Mouse (Mus musculus): Measurements from ENCODE around the gene Chrm3. TPM values are rescaled to one million over a fixed set of nuclear protein-coding genes. Genes with fewer than 3 reads are reported as not detected.

Gene Chrm3
- polyA plus RNA-seq, 1 experiment from 2014 or later, result 0.68 TPM

GRCm38 (mm10) chr13:10157496-10157895 is 203.2 kb downstream of the Chrm3 start:
- no peak overlapping the region for H3K27ac ChIP-seq (replicated peaks; ENCODE audit: low read depth, low read length)
- 82% methylated on average over 3 of the region's 3 CpGs for WGBS
- DNase-seq (ENCODE audit: low spot score), result no peak
- no peak overlapping the region for H3K9ac ChIP-seq (ENCODE audit: low read depth, low read length)
- ATAC-seq (ENCODE audit: low read depth), result no peak
- H3K27me3 ChIP-seq (replicated peaks; ENCODE audit: control insufficient read depth, insufficient read depth, low read length), result no peaks in the 10 kb centered on the region
- H3K4me1 ChIP-seq (ENCODE audit: control insufficient read depth, insufficient read depth, low read length), result no peaks in the 10 kb centered on the region
- no peak overlapping the region for H3K4me2 ChIP-seq (ENCODE audit: low read depth, low read length)
- H3K9me3 ChIP-seq (ENCODE audit: control insufficient read depth, low read length), result no peaks in the 10 kb centered on the region
- H3K36me3 ChIP-seq (ENCODE audit: control insufficient read depth, insufficient read depth, low read length), result no peaks in the 10 kb centered on the region
- H3K4me3 ChIP-seq (ENCODE audit: low read depth, low read length), result no peak overlapping the region

GRCm38 (mm10) chr13:10140573-10140972 is 220.1 kb downstream of the Chrm3 start:
- WGBS, result 71% methylated on average over 4 of the region's 4 CpGs
- no peak for ATAC-seq (ENCODE audit: low read depth)

GRCm38 (mm10) chr13:10138878-10139277 is 221.8 kb downstream of the Chrm3 start:
- H3K4me3 ChIP-seq (ENCODE audit: low read depth, low read length), result no peak overlapping the region
- no peak overlapping the region for H3K9ac ChIP-seq (ENCODE audit: low read depth, low read length)
- H3K36me3 ChIP-seq (ENCODE audit: control insufficient read depth, insufficient read depth, low read length), result no peaks in the 10 kb centered on the region
- ATAC-seq (ENCODE audit: low read depth) (no peak), DNase-seq (ENCODE audit: low spot score) (no peak)
- H3K27ac ChIP-seq (replicated peaks; ENCODE audit: low read depth, low read length), result no peak overlapping the region
- H3K9me3 ChIP-seq (ENCODE audit: control insufficient read depth, low read length), result no peaks in the 10 kb centered on the region
- H3K4me2 ChIP-seq (ENCODE audit: low read depth, low read length), result no peak overlapping the region
- WGBS, result 89% methylated on average over 4 of the region's 4 CpGs
- no peaks in the 10 kb centered on the region for H3K27me3 ChIP-seq (replicated peaks; ENCODE audit: control insufficient read depth, insufficient read depth, low read length)
- H3K4me1 ChIP-seq (ENCODE audit: control insufficient read depth, insufficient read depth, low read length), result no peaks in the 10 kb centered on the region

More at GRCm38 (mm10) chr13:10140573-10140972, 220.1 kb downstream of the Chrm3 start:
- Histone ChIP-seq H3K27me3 (replicated peaks; ENCODE audit: control insufficient read depth, insufficient read depth, low read length) (no peaks in the 10 kb centered on the region), H3K27ac (replicated peaks; ENCODE audit: low read depth, low read length) (no peak overlapping the region), H3K36me3 (ENCODE audit: control insufficient read depth, insufficient read depth, low read length) (no peaks in the 10 kb centered on the region), H3K9ac (ENCODE audit: low read depth, low read length) (no peak overlapping the region), H3K4me3 (ENCODE audit: low read depth, low read length) (no peak overlapping the region), H3K4me2 (ENCODE audit: low read depth, low read length) (no peak overlapping the region), H3K9me3 (ENCODE audit: control insufficient read depth, low read length) (no peaks in the 10 kb centered on the region), H3K4me1 (ENCODE audit: control insufficient read depth, insufficient read depth, low read length) (no peaks in the 10 kb centered on the region)
- no peak for DNase-seq (ENCODE audit: low spot score)

GRCm38 (mm10) chr13:10131064-10131463 is 229.6 kb downstream of the Chrm3 start:
- no peaks in the 10 kb centered on the region for H3K4me1 ChIP-seq (ENCODE audit: control insufficient read depth, insufficient read depth, low read length)
- ATAC-seq (ENCODE audit: low read depth) (no peak), DNase-seq (ENCODE audit: low spot score) (no peak)
- H3K36me3 ChIP-seq (ENCODE audit: control insufficient read depth, insufficient read depth, low read length), result no peaks in the 10 kb centered on the region
- H3K27me3 ChIP-seq (replicated peaks; ENCODE audit: control insufficient read depth, insufficient read depth, low read length), result no peaks in the 10 kb centered on the region
- no peak overlapping the region for H3K27ac ChIP-seq (replicated peaks; ENCODE audit: low read depth, low read length)
- 31% methylated on average over 2 of the region's 2 CpGs for WGBS
- no peak overlapping the region for H3K9ac ChIP-seq (ENCODE audit: low read depth, low read length)
- no peak overlapping the region for H3K4me2 ChIP-seq (ENCODE audit: low read depth, low read length)
- no peaks in the 10 kb centered on the region for H3K9me3 ChIP-seq (ENCODE audit: control insufficient read depth, low read length)
- no peak overlapping the region for H3K4me3 ChIP-seq (ENCODE audit: low read depth, low read length)

- Histone ChIP-seq H3K36me3 (ENCODE audit: control insufficient read depth, insufficient read depth, low read length) (no peaks in the 10 kb centered on the region), H3K4me1 (ENCODE audit: control insufficient read depth, insufficient read depth, low read length) (no peaks in the 10 kb centered on the region), H3K4me3 (ENCODE audit: low read depth, low read length) (no peak overlapping the region), H3K27ac (replicated peaks; ENCODE audit: low read depth, low read length) (no peak overlapping the region), H3K4me2 (ENCODE audit: low read depth, low read length) (no peak overlapping the region), H3K27me3 (replicated peaks; ENCODE audit: control insufficient read depth, insufficient read depth, low read length) (no peaks in the 10 kb centered on the region), H3K9ac (ENCODE audit: low read depth, low read length) (no peak overlapping the region), H3K9me3 (ENCODE audit: control insufficient read depth, low read length) (no peaks in the 10 kb centered on the region)
- 60% methylated on average over 2 of the region's 2 CpGs for WGBS
- peak; percentile 8 for DNase-seq (ENCODE audit: low spot score)
- ATAC-seq (ENCODE audit: low read depth), result no peak
These were observed 248.4 kb downstream of the Chrm3 start for GRCm38 (mm10) chr13:10112211-10112610.

- Histone ChIP-seq H3K9me3 (ENCODE audit: control insufficient read depth, low read length) (no peaks in the 10 kb centered on the region), H3K36me3 (ENCODE audit: control insufficient read depth, insufficient read depth, low read length) (no peaks in the 10 kb centered on the region), H3K4me3 (ENCODE audit: low read depth, low read length) (no peak overlapping the region), H3K27me3 (replicated peaks; ENCODE audit: control insufficient read depth, insufficient read depth, low read length) (no peaks in the 10 kb centered on the region), H3K4me2 (ENCODE audit: low read depth, low read length) (no peak overlapping the region), H3K4me1 (ENCODE audit: control insufficient read depth, insufficient read depth, low read length) (no peaks in the 10 kb centered on the region), H3K9ac (ENCODE audit: low read depth, low read length) (no peak overlapping the region), H3K27ac (replicated peaks; ENCODE audit: low read depth, low read length) (no peak overlapping the region)
- DNase-seq (ENCODE audit: low spot score) (peak; percentile 10), ATAC-seq (ENCODE audit: low read depth) (no peak)
- 55% methylated on average over 1 of the region's 1 CpGs for WGBS
These were observed 251.1 kb downstream of the Chrm3 start for GRCm38 (mm10) chr13:10109542-10109941.

GRCm38 (mm10) chr13:10107331-10107730 is 253.3 kb downstream of the Chrm3 start:
- Histone ChIP-seq H3K36me3 (ENCODE audit: control insufficient read depth, insufficient read depth, low read length) (no peaks in the 10 kb centered on the region), H3K4me3 (ENCODE audit: low read depth, low read length) (no peak overlapping the region), H3K9ac (ENCODE audit: low read depth, low read length) (no peak overlapping the region), H3K27me3 (replicated peaks; ENCODE audit: control insufficient read depth, insufficient read depth, low read length) (no peaks in the 10 kb centered on the region), H3K27ac (replicated peaks; ENCODE audit: low read depth, low read length) (no peak overlapping the region), H3K4me1 (ENCODE audit: control insufficient read depth, insufficient read depth, low read length) (no peaks in the 10 kb centered on the region), H3K4me2 (ENCODE audit: low read depth, low read length) (no peak overlapping the region), H3K9me3 (ENCODE audit: control insufficient read depth, low read length) (no peaks in the 10 kb centered on the region)
- WGBS, result 86% methylated on average over 7 of the region's 7 CpGs
- DNase-seq (ENCODE audit: low spot score) (no peak), ATAC-seq (ENCODE audit: low read depth) (no peak)

GRCm38 (mm10) chr13:10090778-10091177 is 269.9 kb downstream of the Chrm3 start:
- H3K36me3 ChIP-seq (ENCODE audit: control insufficient read depth, insufficient read depth, low read length), result no peaks in the 10 kb centered on the region
- no peak overlapping the region for H3K9ac ChIP-seq (ENCODE audit: low read depth, low read length)
- no peak for ATAC-seq (ENCODE audit: low read depth)
- no peaks in the 10 kb centered on the region for H3K4me1 ChIP-seq (ENCODE audit: control insufficient read depth, insufficient read depth, low read length)
- H3K4me3 ChIP-seq (ENCODE audit: low read depth, low read length), result no peak overlapping the region
- no peak overlapping the region for H3K27ac ChIP-seq (replicated peaks; ENCODE audit: low read depth, low read length)
- no peaks in the 10 kb centered on the region for H3K27me3 ChIP-seq (replicated peaks; ENCODE audit: control insufficient read depth, insufficient read depth, low read length)
- no peak overlapping the region for H3K4me2 ChIP-seq (ENCODE audit: low read depth, low read length)
- 72% methylated on average over 4 of the region's 4 CpGs for WGBS
- H3K9me3 ChIP-seq (ENCODE audit: control insufficient read depth, low read length), result no peaks in the 10 kb centered on the region
- DNase-seq (ENCODE audit: low spot score), result peak; percentile 23

- no peak for ATAC-seq (ENCODE audit: low read depth)
- H3K36me3 ChIP-seq (ENCODE audit: control insufficient read depth, insufficient read depth, low read length), result no peaks in the 10 kb centered on the region
- no peaks in the 10 kb centered on the region for H3K9me3 ChIP-seq (ENCODE audit: control insufficient read depth, low read length)
- WGBS, result 74% methylated on average over 6 of the region's 6 CpGs
- H3K27ac ChIP-seq (replicated peaks; ENCODE audit: low read depth, low read length), result no peak overlapping the region
- no peak overlapping the region for H3K4me3 ChIP-seq (ENCODE audit: low read depth, low read length)
- no peaks in the 10 kb centered on the region for H3K27me3 ChIP-seq (replicated peaks; ENCODE audit: control insufficient read depth, insufficient read depth, low read length)
- no peaks in the 10 kb centered on the region for H3K4me1 ChIP-seq (ENCODE audit: control insufficient read depth, insufficient read depth, low read length)
- no peak overlapping the region for H3K9ac ChIP-seq (ENCODE audit: low read depth, low read length)
- DNase-seq (ENCODE audit: low spot score), result no peak
- no peak overlapping the region for H3K4me2 ChIP-seq (ENCODE audit: low read depth, low read length)
These were observed 274.3 kb downstream of the Chrm3 start for GRCm38 (mm10) chr13:10086336-10086735.
